Mouse (Mus musculus) forebrain, embryonic 15.5 days (tissue): ENCODE measurements around the gene Vps50. TPM values are rescaled to one million over a fixed set of nuclear protein-coding genes. Genes with fewer than 3 reads are reported as not detected.
"Not testable (repeated sequence)": the region's sequence is repeated elsewhere in the genome, so short reads cannot be mapped to it uniquely, and the experiment has no call there.

Source experiments
- ATAC-seq: fragments of 200-750 bp; cut with Nextera tagmentation; replicated peaks from 2 replicates; pipeline ENCODE4 v1.8.0; 2017; ENCODE audit warnings: mild to moderate bottlenecking, moderate TSS enrichment, moderate library complexity
- H3K27ac ChIP-seq: fragments of 300-500 bp; sonication (generic); replicated peaks from 2 replicates; pipeline ENCODE4 v1.5.1; 2015; ENCODE audit warnings: mild to moderate bottlenecking, inconsistent platforms
- H3K27me3 ChIP-seq: fragments of 300-500 bp; sonication (generic); 2 replicates; pipeline ENCODE4 v1.6.1; 2015; ENCODE audit warnings: inconsistent platforms
- H3K36me3 ChIP-seq: fragments of 300-500 bp; sonication (generic); 2 replicates; pipeline ENCODE4 v1.6.1; 2015; ENCODE audit warnings: mild to moderate bottlenecking, inconsistent platforms
- H3K4me1 ChIP-seq: fragments of 300-500 bp; sonication (generic); 2 replicates; pipeline ENCODE4 v1.6.1; 2015; ENCODE audit warnings: inconsistent platforms
- H3K4me2 ChIP-seq: fragments of 300-500 bp; sonication (generic); replicated peaks from 2 replicates; pipeline ENCODE4 v1.6.1; 2015; ENCODE audit warnings: mild to moderate bottlenecking, inconsistent platforms
- H3K4me3 ChIP-seq: fragments of 300-500 bp; sonication (generic); 2 replicates; pipeline ENCODE4 v1.5.1; 2015; ENCODE audit warnings: mild to moderate bottlenecking, inconsistent platforms
- H3K9ac ChIP-seq: fragments of 300-500 bp; sonication (generic); replicated peaks from 2 replicates; pipeline ENCODE4 v1.6.1; 2015; ENCODE audit warnings: mild to moderate bottlenecking, inconsistent platforms
- H3K9me3 ChIP-seq: fragments of 300-500 bp; sonication (generic); 2 replicates; pipeline ENCODE4 v1.6.1; 2016; ENCODE audit warnings: inconsistent platforms
- WGBS: fragments of 180-500 bp; shearing (Covaris S2); methylation state at CpG from one replicate; pipeline ENCODE4 v1.1.7; 2015; ENCODE audit warnings: mixed read lengths; 5-methylcytosine and 5-hydroxymethylcytosine counted together
- polyA plus RNA-seq: library from polyadenylated mRNA; unstranded; fragments of >200 nt; fragmentation: Nextera tagmentation; extraction: Ambion mirVana; gene quantifications from 2 replicates; pipeline ENCODE4 v1.2.1, GENCODE M21; 2015

Vps50 gene
- polyA plus RNA-seq, 1 experiment from 2014 or later: 52.6 TPM

DNA sequence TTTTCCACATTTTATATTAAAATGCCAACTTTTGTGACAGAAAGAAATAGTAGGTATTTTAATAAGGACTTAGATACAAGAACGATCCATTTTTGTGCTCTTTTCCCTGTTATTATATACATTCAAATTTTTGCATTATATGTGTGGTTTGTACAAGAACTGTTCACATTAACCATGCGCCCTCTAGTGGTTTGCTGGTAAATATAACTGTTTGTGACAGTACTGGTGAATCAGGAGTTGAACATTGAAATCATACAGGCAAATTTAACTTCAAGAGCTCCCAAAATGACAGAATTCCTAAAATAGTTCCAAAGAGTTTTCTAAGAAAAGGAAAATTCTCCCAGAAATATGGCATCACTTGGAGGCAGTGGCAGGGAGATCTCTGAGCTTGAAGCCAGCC is 2.0 kb upstream of the Vps50 start:
- no peaks in the 10 kb centered on the region for H3K27me3 ChIP-seq
- H3K9ac ChIP-seq: no peak overlapping the region
- no peak for ATAC-seq
- no peaks in the 10 kb centered on the region for H3K36me3 ChIP-seq
- H3K4me3 ChIP-seq: no peak overlapping the region
- H3K27ac ChIP-seq: no peak overlapping the region
- no peaks in the 10 kb centered on the region for H3K9me3 ChIP-seq
- 6% methylated on average over 2 of the region's 2 CpGs for WGBS
- no peak overlapping the region for H3K4me2 ChIP-seq
- peaks cover 18% of the 10 kb centered on the region for H3K4me1 ChIP-seq

DNA sequence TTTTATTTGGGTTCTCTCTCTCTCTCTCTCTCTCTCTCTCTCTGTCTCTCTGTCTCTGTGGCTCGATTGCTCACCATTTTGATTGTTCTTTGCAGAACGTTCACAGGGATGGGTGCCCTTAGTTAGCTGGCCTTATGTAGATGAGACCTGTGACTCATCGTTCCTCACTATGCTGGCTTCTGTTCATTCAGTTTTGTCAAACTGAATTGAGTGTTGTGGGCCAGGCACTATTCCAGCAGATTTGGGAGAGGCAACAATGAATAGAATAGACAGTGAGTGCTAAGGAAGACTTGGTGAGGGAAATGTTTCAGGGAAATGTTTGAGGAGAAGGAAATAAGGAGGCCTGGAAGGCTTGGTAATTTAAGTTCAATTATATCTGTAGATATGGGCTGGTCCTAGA is 2.1 kb downstream of the Vps50 start:
- WGBS: 89% methylated on average over 3 of the region's 3 CpGs
- H3K9ac ChIP-seq: no peak overlapping the region
- no peaks in the 10 kb centered on the region for H3K27me3 ChIP-seq
- no peaks in the 10 kb centered on the region for H3K9me3 ChIP-seq
- H3K36me3 ChIP-seq: no peaks in the 10 kb centered on the region; the same call in 1 of the 2 replicates
- H3K4me2 ChIP-seq: no peak overlapping the region
- no peak overlapping the region for H3K27ac ChIP-seq
- H3K4me1 ChIP-seq: peaks cover 18% of the 10 kb centered on the region
- no peak for ATAC-seq
- no peak overlapping the region for H3K4me3 ChIP-seq

DNA sequence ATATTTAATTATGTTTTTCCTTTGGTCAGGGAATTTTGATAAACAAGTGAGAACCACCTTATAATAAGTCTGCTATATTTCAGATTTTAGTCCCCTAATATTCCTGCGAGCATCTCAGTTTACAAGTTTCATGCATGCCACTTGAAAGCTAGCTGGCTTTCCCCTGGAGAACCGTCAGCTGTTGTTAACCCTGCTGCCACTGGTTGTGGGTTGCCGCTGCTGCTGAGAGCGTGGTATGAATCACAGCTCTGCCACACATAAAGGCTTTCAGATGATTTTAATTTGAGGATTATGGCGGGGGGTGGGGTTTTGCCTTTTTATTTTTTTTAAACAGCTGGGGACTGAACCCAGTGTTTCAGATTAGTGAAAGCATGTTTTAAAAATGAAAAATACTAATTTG is 7.1 kb downstream of the Vps50 start:
- Histone ChIP-seq H3K27me3 (no peaks in the 10 kb centered on the region), H3K9me3 (no peaks in the 10 kb centered on the region), H3K4me1 (peaks cover 3% of the 10 kb centered on the region; the same call in 1 of the 2 replicates), H3K36me3 (no peaks in the 10 kb centered on the region; the same call in 1 of the 2 replicates), H3K9ac (no peak overlapping the region), H3K4me3 (no peak overlapping the region), H3K27ac (no peak overlapping the region), H3K4me2 (no peak overlapping the region)
- WGBS: 73% methylated on average over 5 of the region's 5 CpGs
- no peak for ATAC-seq

DNA sequence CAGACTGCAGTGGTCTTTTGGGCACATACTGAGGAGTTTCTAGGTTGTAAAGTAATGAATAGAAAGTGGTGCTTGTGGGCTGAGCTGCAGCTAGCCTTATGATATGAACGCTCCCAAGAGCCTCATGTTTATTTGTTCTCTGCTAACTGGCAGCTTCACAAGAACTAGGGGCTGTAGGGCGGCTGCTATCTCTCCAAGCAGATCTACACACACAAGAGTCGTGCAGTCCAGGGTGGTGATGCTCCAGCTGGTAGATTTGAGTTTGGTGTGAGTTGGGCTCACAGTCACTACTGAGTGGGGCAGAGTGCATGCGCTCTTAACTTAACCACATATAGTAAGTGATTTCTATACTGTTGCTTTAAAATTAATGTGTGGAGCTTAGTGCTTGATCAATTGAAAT is 8.9 kb downstream of the Vps50 start:
- WGBS: 90% methylated on average over 4 of the region's 4 CpGs
- no peak overlapping the region for H3K9ac ChIP-seq
- H3K36me3 ChIP-seq: no peaks in the 10 kb centered on the region; the same call in 1 of the 2 replicates
- H3K4me3 ChIP-seq: no peak overlapping the region
- H3K27me3 ChIP-seq: no peaks in the 10 kb centered on the region
- H3K4me2 ChIP-seq: no peak overlapping the region
- peaks cover 15% of the 10 kb centered on the region for H3K4me1 ChIP-seq
- H3K27ac ChIP-seq: no peak overlapping the region
- no peak for ATAC-seq
- no peaks in the 10 kb centered on the region for H3K9me3 ChIP-seq

DNA sequence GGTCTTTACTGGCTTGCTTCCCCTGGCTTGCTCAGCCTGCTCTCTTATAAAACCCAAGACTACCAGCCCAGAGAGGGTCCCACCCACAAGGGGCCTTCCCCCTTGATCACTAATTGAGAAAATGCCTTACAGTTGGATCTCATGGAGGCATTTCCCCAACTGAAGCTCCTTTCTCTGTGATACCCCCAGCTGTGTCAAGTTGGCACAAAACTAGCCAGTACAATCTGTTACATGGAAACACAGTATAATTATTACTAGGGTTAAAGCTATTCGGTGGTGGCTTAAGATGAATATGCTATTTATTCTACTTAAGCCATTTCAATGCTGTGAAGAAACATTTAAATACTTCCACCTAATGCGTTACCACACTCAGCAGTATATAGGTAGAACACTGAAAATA is 10.0 kb downstream of the Vps50 start:
- not testable (repeated sequence) for ATAC-seq, H3K4me3 ChIP-seq, H3K9me3 ChIP-seq, H3K4me2 ChIP-seq, H3K27ac ChIP-seq, H3K9ac ChIP-seq, H3K36me3 ChIP-seq, H3K27me3 ChIP-seq
- H3K4me1 ChIP-seq: peaks cover 23% of the 10 kb centered on the region
- 71% methylated on average over 2 of the region's 2 CpGs for WGBS

DNA sequence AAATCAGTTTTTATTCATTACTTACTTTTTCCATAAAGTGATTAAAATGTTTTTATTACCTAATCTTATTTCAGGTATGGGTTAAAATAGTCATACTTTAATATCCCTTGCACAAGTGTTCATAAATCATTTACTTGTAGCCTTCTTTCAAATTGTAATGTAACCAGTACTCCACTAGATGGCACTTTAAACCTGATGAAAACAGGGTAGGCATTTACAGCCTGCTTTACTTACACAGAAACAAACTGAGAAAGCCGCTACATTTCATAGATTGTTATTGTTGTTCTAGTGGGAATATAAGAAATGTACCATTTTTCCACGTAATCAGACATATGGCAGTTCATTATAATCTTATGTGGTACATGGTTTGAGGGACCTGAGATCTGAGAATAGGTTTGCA is 11.6 kb downstream of the Vps50 start:
- peak; percentile 51 for ATAC-seq
- Histone ChIP-seq H3K27me3 (no peaks in the 10 kb centered on the region), H3K27ac (no peak overlapping the region), H3K9ac (no peak overlapping the region), H3K9me3 (no peaks in the 10 kb centered on the region), H3K4me3 (no peak overlapping the region), H3K4me2 (no peak overlapping the region), H3K36me3 (no peaks in the 10 kb centered on the region; the same call in 1 of the 2 replicates), H3K4me1 (peaks cover 26% of the 10 kb centered on the region)
- WGBS: 6% methylated on average over 2 of the region's 2 CpGs

DNA sequence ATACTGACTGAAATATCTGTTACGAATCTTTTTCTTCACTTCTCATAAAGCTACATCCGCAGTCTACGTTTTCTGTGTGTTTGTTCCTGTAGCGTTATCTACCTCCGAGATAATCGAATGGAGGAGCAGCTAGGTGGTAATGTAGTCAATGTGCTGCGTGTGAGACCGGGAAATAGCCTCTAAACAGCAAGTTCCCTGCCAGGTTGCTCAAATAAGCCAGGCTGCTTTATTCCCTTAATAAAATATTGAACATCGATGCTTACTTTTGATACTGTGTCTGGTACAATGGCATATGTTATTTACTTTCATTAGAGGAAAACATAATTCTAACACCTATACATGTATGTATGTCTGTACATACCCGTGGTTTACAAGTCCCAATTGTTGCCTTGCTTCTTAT is 12.9 kb downstream of the Vps50 start:
- 46% methylated on average over 10 of the region's 10 CpGs for WGBS
- H3K27me3 ChIP-seq: no peaks in the 10 kb centered on the region
- H3K9me3 ChIP-seq: no peaks in the 10 kb centered on the region
- H3K9ac ChIP-seq: peak overlapping the region; percentile 0; the same call in 1 of the 2 replicates
- H3K4me3 ChIP-seq: 0 out of 2 replicates have a peak overlapping the region, but pooled peaks have one; percentile 0
- no peak for ATAC-seq
- no peaks in the 10 kb centered on the region for H3K36me3 ChIP-seq
- H3K4me2 ChIP-seq: peak overlapping the region; percentile 22
- peak overlapping the region; percentile 36 for H3K27ac ChIP-seq
- H3K4me1 ChIP-seq: peaks cover 26% of the 10 kb centered on the region

DNA sequence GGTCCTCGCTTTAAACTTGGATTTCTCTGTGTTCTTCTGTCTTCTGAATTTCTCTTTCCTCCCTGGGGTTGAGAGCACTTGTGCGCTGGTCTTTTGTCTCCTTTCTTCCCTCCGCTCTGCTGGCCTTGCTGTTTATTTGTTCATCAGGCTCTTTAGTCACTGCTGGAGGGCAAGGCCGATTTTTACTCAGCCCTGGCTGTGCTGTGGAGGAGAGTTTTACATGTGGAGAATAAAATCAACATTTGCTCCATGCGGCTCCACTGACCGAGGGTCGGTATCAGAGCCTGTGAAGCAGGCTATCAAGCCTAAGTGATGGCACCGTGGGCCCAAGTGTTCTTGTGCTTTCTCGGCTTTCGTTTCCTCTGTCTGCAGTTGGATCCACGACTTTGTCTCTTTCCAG is 13.4 kb downstream of the Vps50 start:
- Histone ChIP-seq H3K4me3 (0 out of 2 replicates have a peak overlapping the region, but pooled peaks have one; percentile 0), H3K4me2 (peak overlapping the region; percentile 22), H3K9me3 (no peaks in the 10 kb centered on the region), H3K36me3 (no peaks in the 10 kb centered on the region), H3K27ac (peak overlapping the region; percentile 36), H3K4me1 (peaks cover 26% of the 10 kb centered on the region), H3K27me3 (no peaks in the 10 kb centered on the region), H3K9ac (peak overlapping the region; percentile 0; the same call in 1 of the 2 replicates)
- peak; percentile 39; the same call in 1 of the 2 replicates for ATAC-seq
- WGBS: 17% methylated on average over 11 of the region's 11 CpGs

DNA sequence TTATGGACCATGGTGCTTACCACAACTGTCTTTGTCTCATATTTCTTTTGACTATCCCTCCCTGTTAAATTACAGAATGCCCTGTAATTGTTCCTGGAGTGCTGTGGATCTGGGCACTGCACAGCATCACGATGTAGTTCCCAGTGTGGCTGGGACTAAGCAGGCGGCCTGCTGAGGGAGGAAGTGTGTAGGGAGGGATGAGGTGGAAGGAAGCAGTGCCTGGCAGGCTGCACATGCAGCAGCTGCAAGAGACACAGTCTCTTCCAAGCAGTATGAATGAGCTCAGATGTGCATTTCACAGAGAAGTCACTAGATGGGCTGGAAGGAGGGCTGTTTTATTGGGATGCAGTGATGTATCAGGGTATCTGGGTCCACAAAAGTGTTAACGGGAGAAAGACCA is 14.4 kb downstream of the Vps50 start:
- Histone ChIP-seq H3K4me3 (no peak overlapping the region), H3K9me3 (no peaks in the 10 kb centered on the region), H3K4me2 (no peak overlapping the region), H3K27me3 (no peaks in the 10 kb centered on the region), H3K4me1 (peaks cover 26% of the 10 kb centered on the region), H3K9ac (no peak overlapping the region), H3K36me3 (peaks cover 3% of the 10 kb centered on the region; the same call in 1 of the 2 replicates), H3K27ac (peak overlapping the region; percentile 77)
- peak; percentile 89 for ATAC-seq
- WGBS: 10% methylated on average over 3 of the region's 3 CpGs

DNA sequence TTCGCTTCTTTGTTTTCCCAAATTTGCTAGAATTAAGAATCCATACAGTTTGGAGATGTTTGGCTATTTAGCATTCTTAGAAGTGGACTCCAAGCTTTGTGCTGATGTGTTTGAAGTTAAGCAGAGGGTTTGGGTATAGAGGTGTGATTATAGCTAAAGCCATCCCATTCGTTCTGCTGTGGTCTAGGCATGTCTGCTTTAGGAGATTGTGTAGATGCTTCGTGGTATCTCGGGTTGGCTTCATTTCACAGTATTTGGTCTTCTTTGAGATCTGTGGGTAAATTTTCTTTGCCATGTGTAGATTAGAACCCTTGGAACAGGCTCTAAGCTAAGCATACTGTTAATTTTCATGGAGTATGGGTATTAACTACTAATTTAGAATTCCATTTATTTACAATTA is 30.0 kb downstream of the Vps50 start:
- ATAC-seq: no peak
- Histone ChIP-seq H3K9ac (no peak overlapping the region), H3K9me3 (no peaks in the 10 kb centered on the region)

DNA sequence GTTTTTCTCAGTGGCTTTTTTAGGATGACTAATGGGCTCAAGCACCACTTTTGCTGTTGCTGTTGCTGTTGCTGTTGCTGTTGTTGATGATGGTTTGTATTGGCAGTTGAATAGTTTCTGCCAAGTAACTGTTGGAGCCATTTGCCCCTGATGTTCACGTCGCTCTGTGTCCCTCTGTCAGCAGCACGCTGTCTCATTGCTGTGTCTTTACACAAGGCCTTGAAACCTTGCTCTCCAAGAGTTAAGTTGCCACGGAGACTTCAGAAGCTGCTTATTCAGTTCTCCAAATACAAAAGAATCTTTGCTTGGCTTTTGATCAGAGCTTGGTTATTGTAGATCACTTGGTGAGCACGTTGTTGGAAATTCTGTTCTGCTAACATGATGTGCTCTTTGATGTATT is 33.3 kb downstream of the Vps50 start:
- Histone ChIP-seq H3K4me3 (no peak overlapping the region), H3K4me1 (0 out of 2 replicates have a peak, but pooled peaks cover 5% of the 10 kb centered on the region), H3K27ac (no peak overlapping the region), H3K4me2 (no peak overlapping the region), H3K36me3 (peaks cover 3% of the 10 kb centered on the region; the same call in 1 of the 2 replicates), H3K27me3 (no peaks in the 10 kb centered on the region), H3K9me3 (no peaks in the 10 kb centered on the region), H3K9ac (no peak overlapping the region)
- WGBS: 9% methylated on average over 5 of the region's 5 CpGs
- no peak for ATAC-seq

More for the DNA sequence above, 30.0 kb downstream of the Vps50 start:
- H3K27ac ChIP-seq: no peak overlapping the region
- 0 out of 2 replicates have a peak, but pooled peaks cover 5% of the 10 kb centered on the region for H3K4me1 ChIP-seq
- H3K4me2 ChIP-seq: no peak overlapping the region
- no peaks in the 10 kb centered on the region; the same call in 1 of the 2 replicates for H3K36me3 ChIP-seq
- H3K27me3 ChIP-seq: no peaks in the 10 kb centered on the region
- H3K4me3 ChIP-seq: no peak overlapping the region
- WGBS: 92% methylated on average over 4 of the region's 4 CpGs

DNA sequence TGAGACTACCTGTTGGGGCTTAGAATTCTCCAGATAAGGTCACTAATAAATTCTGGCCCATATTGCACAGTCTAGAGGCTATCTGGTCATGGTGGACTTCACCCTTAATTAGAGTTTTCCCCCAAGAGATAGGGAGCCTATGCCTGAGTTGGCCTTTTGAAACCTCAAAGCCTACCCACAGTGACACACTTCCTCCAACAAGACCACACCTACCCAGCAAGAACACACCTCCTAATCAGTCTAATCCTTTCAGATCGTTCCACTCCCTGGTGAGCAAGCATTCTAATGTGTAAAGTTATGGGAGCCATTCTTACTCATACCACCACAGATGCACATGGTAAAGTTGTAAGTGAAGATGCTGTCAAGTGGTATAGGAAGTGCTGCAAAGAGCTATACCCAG is 37.9 kb downstream of the Vps50 start:
- Histone ChIP-seq H3K36me3 (peaks cover 9% of the 10 kb centered on the region), H3K9me3 (no peaks in the 10 kb centered on the region), H3K9ac (no peak overlapping the region), H3K4me3 (no peak overlapping the region), H3K4me2 (no peak overlapping the region), H3K27me3 (no peaks in the 10 kb centered on the region), H3K4me1 (0 out of 2 replicates have a peak, but pooled peaks cover 5% of the 10 kb centered on the region), H3K27ac (no peak overlapping the region)
- no peak for ATAC-seq
- WGBS: 37% methylated on average over 1 of the region's 1 CpGs

DNA sequence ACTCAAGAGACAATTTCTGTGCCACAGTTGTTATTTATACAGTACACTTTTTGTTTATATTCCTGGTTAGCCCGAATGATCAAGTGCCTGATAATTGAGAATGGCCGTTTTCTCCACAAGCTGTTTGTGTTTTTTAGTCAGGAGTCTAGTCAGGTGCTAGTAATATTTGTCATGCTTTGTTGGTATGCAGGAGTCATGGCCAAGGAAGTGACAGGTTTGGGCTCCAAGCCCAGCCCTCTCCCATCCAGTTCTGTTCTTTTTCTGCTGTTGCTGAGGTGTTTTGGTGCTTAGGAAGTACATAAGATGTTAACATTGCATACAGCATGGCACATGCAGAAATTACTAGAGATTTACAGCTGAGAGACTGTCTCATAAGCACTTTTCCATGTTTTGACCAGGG is 41.3 kb downstream of the Vps50 start:
- no peak for ATAC-seq
- 63% methylated on average over 2 of the region's 2 CpGs for WGBS
- no peaks in the 10 kb centered on the region for H3K9me3 ChIP-seq
- H3K9ac ChIP-seq: no peak overlapping the region
- no peaks in the 10 kb centered on the region for H3K4me1 ChIP-seq
- H3K4me3 ChIP-seq: no peak overlapping the region
- no peak overlapping the region for H3K4me2 ChIP-seq
- no peaks in the 10 kb centered on the region for H3K27me3 ChIP-seq
- peaks cover 9% of the 10 kb centered on the region for H3K36me3 ChIP-seq
- no peak overlapping the region for H3K27ac ChIP-seq
